Mouse (Mus musculus) cerebellum, adult 2 months (tissue): ENCODE results near the gene Gm16181.

Experiments
- CTCF ChIP-seq: fragments of 200-500 bp; IDR thresholded peaks from 2 replicates; pipeline ENCODE4 v1.5.1; 2011; ENCODE audit warnings: low read depth, mild to moderate bottlenecking, control low read depth, low read length, moderate library complexity, borderline replicate concordance; ENCODE audit not compliant: insufficient read depth
- POLR2A ChIP-seq: fragments of 200-500 bp; IDR thresholded peaks from 2 replicates; pipeline ENCODE4 v1.6.1; 2011; ENCODE audit warnings: low read length, control low read depth, borderline replicate concordance; ENCODE audit not compliant: insufficient read depth

- TF ChIP-seq POLR2A (no peak), CTCF (no peak)
Observed at GRCm38 (mm10) chr17:35192924-35193323, 27.7 kb upstream of the Gm16181 start.
